Mouse (Mus musculus) midbrain, postnatal 0 days (tissue): ENCODE results near the gene Btaf1. TPM values are rescaled to one million over a fixed set of nuclear protein-coding genes. Genes with fewer than 3 reads are reported as not detected.

Source experiments
- ATAC-seq: fragments of 200-750 bp; cut with Nextera tagmentation; 2 replicates; pipeline ENCODE4 v1.8.0; 2017; ENCODE audit warnings: moderate number of reproducible peaks, mild to moderate bottlenecking, moderate TSS enrichment, moderate library complexity; ENCODE audit not compliant: low FRiP score
- DNase-seq: peaks from one replicate; pipeline ENCODE4 v3.0.0-alpha.2; 2015; ENCODE audit warnings: low spot score
- H3K27ac ChIP-seq: fragments of 300-500 bp; sonication (generic); 2 replicates; pipeline ENCODE4 v1.5.1; 2014; ENCODE audit warnings: low read depth, mild to moderate bottlenecking, low read length, mixed read lengths
- H3K27me3 ChIP-seq: fragments of 300-500 bp; sonication (generic); 2 replicates; pipeline ENCODE4 v1.6.1; 2014; ENCODE audit warnings: low read length, control low read depth, mixed read lengths; ENCODE audit not compliant: insufficient read depth
- H3K36me3 ChIP-seq: fragments of 300-500 bp; sonication (generic); 2 replicates; pipeline ENCODE4 v1.6.1; 2014; ENCODE audit warnings: low read length, control low read depth, mixed read lengths; ENCODE audit not compliant: insufficient read depth
- H3K4me1 ChIP-seq: fragments of 300-500 bp; sonication (generic); 2 replicates; pipeline ENCODE4 v1.6.1; 2014; ENCODE audit warnings: mild to moderate bottlenecking, control low read depth, antibody characterized with exemption, low read length, mixed read lengths; ENCODE audit not compliant: insufficient read depth
- H3K4me2 ChIP-seq: fragments of 300-500 bp; sonication (generic); 2 replicates; pipeline ENCODE4 v1.6.1; 2014; ENCODE audit warnings: low read depth, mild to moderate bottlenecking, low read length, mixed read lengths; ENCODE audit not compliant: poor library complexity, severe bottlenecking
- H3K4me3 ChIP-seq: fragments of 300-500 bp; sonication (generic); 2 replicates; pipeline ENCODE4 v1.5.1; 2014; ENCODE audit warnings: low read depth, mild to moderate bottlenecking, low read length, moderate library complexity
- H3K9ac ChIP-seq: fragments of 300-500 bp; sonication (generic); replicated peaks from 2 replicates; pipeline ENCODE4 v1.6.1; 2014; ENCODE audit warnings: mild to moderate bottlenecking, low read length, moderate library complexity, mixed read lengths; ENCODE audit not compliant: poor library complexity, severe bottlenecking
- H3K9me3 ChIP-seq: fragments of 300-500 bp; sonication (generic); 2 replicates; pipeline ENCODE4 v1.6.1; 2016; ENCODE audit warnings: low read length, control low read depth
- CTCF ChIP-seq: IDR thresholded peaks from 2 replicates; pipeline ENCODE4 v1.5.1; 2016; ENCODE audit warnings: antibody characterized with exemption, mild to moderate bottlenecking
- whole genome bisulfite sequencing: fragments of 180-500 bp; shearing (Covaris S2); extraction: QIAGEN DNeasy Blood & Tissue Kit; methylation state at CpG from one replicate; pipeline ENCODE4 v1.1.7; 2014; 5-methylcytosine and 5-hydroxymethylcytosine counted together
- polyA plus RNA-seq: library from polyadenylated mRNA; unstranded; fragments of >200 nt; fragmentation: Nextera tagmentation; extraction: Ambion mirVana; gene quantifications from 2 replicates; pipeline ENCODE4 v1.2.1, GENCODE M21; 2015
- total RNA-seq: library from RNA; depleted of rRNA; stranded (reverse); fragments of >200 nt; gene quantifications from 2 replicates; pipeline ENCODE4 v1.2.3, GENCODE M21; 2014

Btaf1 gene
- total and polyA plus RNA-seq, 2 experiments from 2014 or later = 3.5 to 16.4 TPM

DNA sequence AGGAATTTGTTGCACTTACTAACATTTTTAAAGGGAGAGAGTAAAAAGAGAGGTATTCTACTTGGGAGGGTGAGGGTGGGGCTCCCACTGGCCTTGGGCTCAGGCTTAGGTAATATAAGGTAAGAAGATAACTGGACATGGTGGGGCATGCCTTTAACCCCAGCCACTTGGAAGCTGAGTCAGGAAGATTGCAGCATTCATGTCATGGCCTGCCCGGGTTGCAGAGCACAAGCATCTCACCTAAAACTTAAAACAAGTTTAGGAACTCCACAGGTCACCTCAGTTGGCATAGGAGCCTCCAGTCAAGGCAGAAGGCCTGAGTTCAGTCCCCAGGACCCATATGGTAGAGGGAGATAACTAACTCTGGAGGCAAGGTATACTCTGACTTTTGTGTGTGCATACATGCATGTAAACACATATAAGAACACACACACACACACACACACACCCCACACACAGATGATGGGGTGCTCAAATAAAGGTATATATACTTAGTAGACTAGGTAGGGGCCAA lies 8.9 kb upstream of the Btaf1 start:
- Histone ChIP-seq H3K4me3 (no peak overlapping the region), H3K36me3 (no peaks in the 10 kb centered on the region), H3K27me3 (no peaks in the 10 kb centered on the region), H3K9ac (no peak overlapping the region), H3K9me3 (no peaks in the 10 kb centered on the region), H3K4me2 (no peak overlapping the region), H3K4me1 (peaks cover 2% of the 10 kb centered on the region; the same call in 1 of the 2 replicates), H3K27ac (no peak overlapping the region)
- WGBS = 90% methylated on average over 1 of the region's 1 CpGs
- TF ChIP-seq CTCF = no peak
- no peak for DNase-seq
- no peak for ATAC-seq

DNA sequence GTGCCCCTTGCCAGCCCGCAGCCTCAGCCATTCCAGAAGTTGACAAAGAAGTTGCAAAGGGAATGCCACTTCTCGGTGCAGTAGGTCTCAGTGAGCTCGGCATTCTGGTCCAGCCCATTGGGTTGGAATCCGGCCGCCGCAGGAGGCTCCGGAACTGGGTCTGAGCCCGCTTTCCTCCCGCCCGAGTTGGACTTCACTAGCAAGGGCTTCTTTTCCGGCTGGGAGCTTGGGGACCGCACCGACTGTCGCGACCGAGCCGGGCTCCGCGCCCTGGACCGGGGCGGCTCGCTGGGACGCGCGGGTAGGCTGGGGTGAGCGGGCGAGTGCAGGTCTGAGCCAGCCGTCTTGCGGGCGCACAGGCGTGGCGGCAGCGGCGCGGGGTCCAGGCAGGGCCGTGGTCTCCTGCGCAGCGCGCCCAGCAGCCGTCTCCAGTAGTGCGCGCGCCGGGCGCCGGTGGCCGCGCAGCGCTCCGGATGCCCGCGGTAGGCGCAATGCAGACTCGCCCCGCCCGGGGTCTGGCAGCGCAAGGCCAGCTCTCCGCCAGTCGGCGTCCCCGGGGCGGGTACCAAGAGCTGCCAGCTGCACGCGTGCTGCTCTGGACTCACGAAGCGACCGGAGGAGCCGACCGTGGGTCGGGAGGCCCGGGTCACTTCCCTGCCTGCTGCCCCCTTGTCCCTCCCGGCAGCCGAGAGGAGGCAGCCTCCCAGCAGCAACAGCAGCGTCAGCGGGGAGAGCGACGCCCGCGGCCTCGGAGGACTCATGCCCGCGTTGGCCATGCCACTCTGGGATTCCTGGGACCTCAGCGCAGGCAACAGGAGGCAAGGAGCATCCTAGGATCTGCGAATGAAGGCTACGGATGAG lies 7.2 kb upstream of the Btaf1 start:
- peak; percentile 87 for DNase-seq
- WGBS = 1% methylated on average over 62 of the region's 85 CpGs
- H3K4me3 ChIP-seq = peak overlapping the region; percentile 67
- peak overlapping the region; percentile 69 for H3K4me2 ChIP-seq
- peak; percentile 89 for ATAC-seq
- H3K9ac ChIP-seq = peak overlapping the region; percentile 79
- peak; percentile 71 for TF ChIP-seq CTCF
- peaks cover 2% of the 10 kb centered on the region; the same call in 1 of the 2 replicates for H3K4me1 ChIP-seq
- no peaks in the 10 kb centered on the region for H3K36me3 ChIP-seq
- H3K27ac ChIP-seq = peak overlapping the region; percentile 85
- no peaks in the 10 kb centered on the region for H3K9me3 ChIP-seq
- no peaks in the 10 kb centered on the region for H3K27me3 ChIP-seq

DNA sequence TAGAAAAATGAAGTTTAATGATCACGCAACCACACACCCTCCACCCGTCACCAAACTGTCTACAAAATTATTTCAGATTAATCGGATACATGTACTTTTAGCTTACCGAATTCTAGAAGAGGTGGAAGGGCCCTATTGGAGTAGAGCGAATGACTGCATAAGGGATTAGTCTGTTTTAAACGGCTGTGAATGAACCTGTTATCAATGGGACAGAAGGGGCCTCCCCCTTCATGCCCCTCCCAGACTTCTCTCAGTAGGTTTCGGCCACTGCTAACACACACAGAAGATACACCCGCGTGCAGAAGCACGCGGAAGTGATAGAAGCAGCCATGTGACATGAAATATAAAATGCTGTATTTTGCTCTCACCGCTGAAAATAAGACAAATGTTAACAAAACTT lies 6.4 kb upstream of the Btaf1 start, which contains the start of gene Fgfbp3:
Fgfbp3 (minus strand) TSS at position 150 of the 400 bp plus-strand sequence.
- Histone ChIP-seq H3K36me3 (no peaks in the 10 kb centered on the region), H3K27me3 (no peaks in the 10 kb centered on the region), H3K4me1 (peaks cover 2% of the 10 kb centered on the region; the same call in 1 of the 2 replicates), H3K27ac (peak within 1 kb of the TSS; percentile 85), H3K4me3 (peak within 1 kb of the TSS; percentile 67), H3K9ac (peak within 1 kb of the TSS; percentile 79), H3K9me3 (no peaks in the 10 kb centered on the region), H3K4me2 (peak within 1 kb of the TSS; percentile 69)
- no peak for TF ChIP-seq CTCF
- DNase-seq (peak; percentile 22), ATAC-seq (0 out of 2 replicates have a peak, but pooled peaks have one; percentile 15)
- 3% methylated on average over 12 of the region's 12 CpGs for WGBS

DNA sequence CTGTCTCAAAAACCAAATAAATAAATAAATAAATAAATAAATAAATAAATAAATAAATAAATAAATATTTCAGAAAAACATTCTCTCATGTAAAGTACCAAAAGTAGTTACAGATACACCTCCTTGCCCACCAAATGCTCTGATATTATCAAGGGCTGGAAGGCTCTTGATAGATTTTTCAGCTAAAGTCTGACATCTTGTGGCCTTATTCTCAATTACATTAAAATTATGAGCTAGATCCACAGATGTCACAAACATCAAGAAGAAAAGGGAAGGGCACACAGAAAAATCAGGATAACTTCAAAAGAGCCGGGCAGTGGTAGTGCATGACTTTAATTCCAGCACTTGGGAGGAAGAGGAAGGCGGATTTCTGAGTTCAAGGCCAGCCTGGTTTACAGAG lies 3.9 kb upstream of the Btaf1 start:
- no peak overlapping the region for H3K4me2 ChIP-seq
- no peaks in the 10 kb centered on the region for H3K9me3 ChIP-seq
- 25% methylated on average over 2 of the region's 2 CpGs for WGBS
- no peaks in the 10 kb centered on the region for H3K36me3 ChIP-seq
- peak; percentile 77 for DNase-seq
- H3K27ac ChIP-seq = no peak overlapping the region
- H3K4me3 ChIP-seq = no peak overlapping the region
- peaks cover 5% of the 10 kb centered on the region for H3K4me1 ChIP-seq
- no peaks in the 10 kb centered on the region for H3K27me3 ChIP-seq
- TF ChIP-seq CTCF = peak; percentile 72
- H3K9ac ChIP-seq = no peak overlapping the region
- ATAC-seq = no peak

DNA sequence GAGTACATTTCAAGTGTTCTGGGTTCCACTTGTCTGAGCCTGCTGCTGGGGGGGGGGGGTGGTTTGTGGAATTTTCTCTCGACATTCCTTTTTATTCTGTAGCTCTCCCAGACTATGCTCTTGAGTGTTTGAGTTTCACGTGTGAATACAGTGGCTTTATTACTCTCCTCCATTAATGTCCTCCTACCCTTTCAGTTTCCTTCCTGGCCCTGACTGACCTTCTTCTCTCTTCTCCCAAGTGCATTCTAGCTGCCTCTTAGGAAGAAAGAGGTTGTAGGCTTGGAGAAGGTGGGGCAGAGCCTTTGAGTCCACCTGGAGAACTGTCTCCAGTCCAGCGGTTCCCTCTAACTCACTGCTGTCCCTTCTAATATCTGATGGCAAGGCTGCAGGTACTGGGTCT lies 2.9 kb upstream of the Btaf1 start:
- H3K4me2 ChIP-seq = no peak overlapping the region
- no peak for DNase-seq
- H3K9me3 ChIP-seq = no peaks in the 10 kb centered on the region
- no peaks in the 10 kb centered on the region for H3K27me3 ChIP-seq
- no peak overlapping the region for H3K9ac ChIP-seq
- H3K4me3 ChIP-seq = no peak overlapping the region
- no peak for TF ChIP-seq CTCF
- no peak for ATAC-seq
- peaks cover 5% of the 10 kb centered on the region for H3K4me1 ChIP-seq
- WGBS = 67% methylated on average over 3 of the region's 3 CpGs
- H3K27ac ChIP-seq = no peak overlapping the region
- no peaks in the 10 kb centered on the region for H3K36me3 ChIP-seq
